Mouse (Mus musculus) liver, adult 2 months (tissue): ENCODE data around the gene Cd3eap. TPM values are rescaled to one million over a fixed set of nuclear protein-coding genes. Genes with fewer than 3 reads are reported as not detected.

Source experiments
- DNase-seq: peaks from one replicate; pipeline ENCODE4 v3.0.0-alpha.2; 2011; ENCODE audit warnings: low read depth, low spot score; ENCODE audit errors: extremely low read depth
- H3K27ac ChIP-seq: fragments of 200-500 bp; replicated peaks from 2 replicates; pipeline ENCODE4 v1.5.1; 2012; ENCODE audit warnings: low read depth, mild to moderate bottlenecking, control low read depth, inconsistent platforms, low read length; ENCODE audit not compliant: insufficient read depth
- H3K27me3 ChIP-seq: fragments of 200-500 bp; 2 replicates; pipeline ENCODE4 v1.6.1; 2012; ENCODE audit warnings: mild to moderate bottlenecking, moderate library complexity, low read length, inconsistent platforms; ENCODE audit not compliant: control insufficient read depth, insufficient read depth
- H3K36me3 ChIP-seq: fragments of 200-500 bp; 2 replicates; pipeline ENCODE4 v1.6.1; 2012; ENCODE audit warnings: low read length, inconsistent platforms; ENCODE audit not compliant: control insufficient read depth, insufficient read depth
- H3K4me1 ChIP-seq: fragments of 200-500 bp; 2 replicates; pipeline ENCODE4 v1.6.1; 2011; ENCODE audit warnings: low read length; ENCODE audit not compliant: control insufficient read depth, insufficient read depth
- H3K4me3 ChIP-seq: fragments of 200-500 bp; 2 replicates; pipeline ENCODE4 v1.5.1; 2011; ENCODE audit warnings: low read depth, mild to moderate bottlenecking, control low read depth, low read length, moderate library complexity; ENCODE audit not compliant: insufficient read depth
- H3K79me2 ChIP-seq: fragments of 200-500 bp; 2 replicates; pipeline ENCODE4 v1.6.1; 2012; ENCODE audit warnings: inconsistent platforms, mild to moderate bottlenecking, low read length, moderate library complexity; ENCODE audit not compliant: control insufficient read depth, insufficient read depth
- H3K9ac ChIP-seq: fragments of 200-500 bp; 2 replicates; pipeline ENCODE4 v1.6.1; 2012; ENCODE audit warnings: low read depth, mild to moderate bottlenecking, control low read depth, inconsistent platforms, low read length
- CTCF ChIP-seq: fragments of 200-500 bp; IDR thresholded peaks from 2 replicates; pipeline ENCODE4 v1.5.1; 2011; ENCODE audit warnings: low read depth, low read length, control low read depth
- POLR2A ChIP-seq: fragments of 200-500 bp; IDR thresholded peaks from 2 replicates; pipeline ENCODE4 v1.6.1; 2011; ENCODE audit warnings: low read length, control low read depth; ENCODE audit not compliant: insufficient read depth; ENCODE audit errors: extremely low read depth
- WGBS: fragments of 180-500 bp; shearing (Covaris S2); methylation state at CpG from one replicate; pipeline ENCODE4 v1.1.7; 2018; 5-methylcytosine and 5-hydroxymethylcytosine counted together
- polyA plus RNA-seq: library from polyadenylated mRNA; depleted of rRNA; stranded (reverse); fragments of >200 nt; gene quantifications from 2 replicates; pipeline ENCODE4 v1.2.3, GENCODE M21; 2012
- total RNA-seq: library from RNA; depleted of rRNA; stranded (reverse); fragments of >200 nt; gene quantifications from 2 replicates; pipeline ENCODE4 v1.2.3, GENCODE M21; 2014

Gene Cd3eap
- total and polyA plus RNA-seq, 2 experiments, result 1.3 to 6.5 TPM

- peaks cover 4% of the 10 kb centered on the region; the same call in 1 of the 2 replicates for H3K4me1 ChIP-seq
- no peak for TF ChIP-seq CTCF
- TF ChIP-seq POLR2A, result no peak
- H3K27me3 ChIP-seq, result no peaks in the 10 kb centered on the region
- H3K9ac ChIP-seq, result peak overlapping the region; percentile 73
- 1% methylated on average over 27 of the region's 27 CpGs for WGBS
- peak overlapping the region; percentile 50 for H3K27ac ChIP-seq
- peak; percentile 94 for DNase-seq
- peak overlapping the region; percentile 78 for H3K4me3 ChIP-seq
- no peaks in the 10 kb centered on the region for H3K79me2 ChIP-seq
- H3K36me3 ChIP-seq, result no peaks in the 10 kb centered on the region
These were observed 1.7 kb upstream of the Cd3eap start for GRCm38 (mm10) chr7:19360944-19361343.

DNA sequence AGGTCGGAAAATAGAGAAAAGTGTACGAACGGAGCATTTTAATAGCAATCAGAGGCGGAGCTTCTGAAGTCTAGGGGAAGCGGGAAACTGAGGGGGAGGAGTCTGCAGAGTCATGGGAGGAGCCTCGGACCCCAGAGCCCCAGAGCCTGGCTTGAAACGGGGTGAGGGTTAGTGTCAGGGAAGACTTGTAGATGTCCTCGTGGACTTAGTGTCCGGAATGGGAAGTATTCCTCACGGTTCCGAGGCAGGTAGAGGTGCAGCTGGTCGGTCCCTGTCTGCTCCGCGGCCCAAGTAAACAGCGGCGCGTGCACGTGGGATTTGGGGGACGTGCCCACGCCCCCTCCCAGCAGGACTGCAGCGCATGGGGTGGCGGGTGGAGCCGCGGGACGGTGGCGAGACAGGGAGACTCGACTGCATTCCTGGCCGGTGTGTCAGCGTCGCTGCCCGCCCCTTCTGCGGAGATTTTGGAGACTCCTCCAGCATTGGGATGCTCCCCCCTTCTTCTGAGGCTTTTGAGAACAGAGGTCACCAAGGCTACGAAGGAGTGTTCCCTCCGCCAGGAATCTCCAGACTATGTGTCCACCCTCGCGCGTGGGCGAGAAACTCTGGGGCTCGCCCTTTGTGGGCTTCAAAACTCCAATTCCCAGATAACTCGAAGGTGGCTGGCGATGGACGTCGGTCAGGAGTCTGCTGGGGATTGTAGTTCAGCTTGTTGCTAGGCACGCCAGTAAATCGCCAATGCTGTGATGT, 784 bp upstream of the Cd3eap start:
- Histone ChIP-seq H3K79me2 (no peaks in the 10 kb centered on the region), H3K9ac (peak overlapping the region; percentile 67), H3K36me3 (no peaks in the 10 kb centered on the region), H3K4me3 (peak overlapping the region; percentile 90), H3K27me3 (no peaks in the 10 kb centered on the region), H3K4me1 (peaks cover 4% of the 10 kb centered on the region; the same call in 1 of the 2 replicates), H3K27ac (peak overlapping the region; percentile 50)
- DNase-seq, result peak; percentile 82
- TF ChIP-seq POLR2A (no peak), CTCF (no peak)
- under 1% methylated on average over 45 of the region's 45 CpGs for WGBS

- WGBS, result 13% methylated on average over 13 of the region's 13 CpGs
- DNase-seq, result no peak
- Histone ChIP-seq H3K79me2 (no peaks in the 10 kb centered on the region), H3K4me3 (peak overlapping the region; percentile 90), H3K27ac (no peak overlapping the region), H3K9ac (no peak overlapping the region), H3K4me1 (peaks cover 4% of the 10 kb centered on the region; the same call in 1 of the 2 replicates), H3K36me3 (no peaks in the 10 kb centered on the region), H3K27me3 (no peaks in the 10 kb centered on the region)
- TF ChIP-seq POLR2A (no peak), CTCF (no peak)
These were observed 649 bp downstream of the Cd3eap start for GRCm38 (mm10) chr7:19358634-19359033.

GRCm38 (mm10) chr7:19357381-19358375, 1.6 kb downstream of the Cd3eap start:
- 93% methylated on average over 25 of the region's 25 CpGs for WGBS
- H3K27me3 ChIP-seq, result no peaks in the 10 kb centered on the region
- H3K27ac ChIP-seq, result no peak overlapping the region
- no peaks in the 10 kb centered on the region for H3K36me3 ChIP-seq
- H3K4me3 ChIP-seq, result no peak overlapping the region
- TF ChIP-seq POLR2A (no peak), CTCF (no peak)
- H3K79me2 ChIP-seq, result no peaks in the 10 kb centered on the region
- DNase-seq, result no peak
- H3K9ac ChIP-seq, result no peak overlapping the region
- 0 out of 2 replicates have a peak, but pooled peaks cover 2% of the 10 kb centered on the region for H3K4me1 ChIP-seq

DNA sequence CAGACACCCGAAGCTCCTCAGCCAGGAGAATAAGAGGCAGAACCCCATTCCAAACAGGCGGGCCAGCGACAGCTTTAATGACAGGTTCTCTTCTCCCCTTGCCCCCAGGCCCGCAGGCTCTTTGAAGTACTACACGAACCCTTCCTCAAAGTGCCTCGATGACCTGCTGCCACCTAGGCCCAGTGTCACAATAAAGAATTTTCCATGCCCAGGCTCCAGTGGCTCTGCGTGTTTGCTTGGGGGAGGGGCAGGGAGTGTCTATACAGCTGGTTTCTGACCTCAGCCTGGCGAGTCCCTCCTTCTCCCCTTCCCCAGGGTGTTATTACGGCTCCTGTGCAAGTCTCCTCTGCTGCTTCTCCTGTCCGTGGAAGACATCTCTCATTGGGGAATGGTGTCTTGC, 3.0 kb downstream of the Cd3eap start:
- no peak overlapping the region for H3K9ac ChIP-seq
- TF ChIP-seq CTCF (no peak), POLR2A (no peak)
- no peak overlapping the region for H3K4me3 ChIP-seq
- 79% methylated on average over 10 of the region's 10 CpGs for WGBS
- H3K4me1 ChIP-seq, result 0 out of 2 replicates have a peak, but pooled peaks cover 2% of the 10 kb centered on the region
- no peak overlapping the region for H3K27ac ChIP-seq
- no peak for DNase-seq
- H3K27me3 ChIP-seq, result no peaks in the 10 kb centered on the region
- H3K36me3 ChIP-seq, result no peaks in the 10 kb centered on the region
- H3K79me2 ChIP-seq, result no peaks in the 10 kb centered on the region
